Mouse (Mus musculus): ENCODE data around the gene Haus6. TPM values are rescaled to one million over a fixed set of nuclear protein-coding genes. Genes with fewer than 3 reads are reported as not detected.

Haus6 gene
- polyA plus RNA-seq, 1 experiment, result 4.4 TPM

GRCm38 (mm10) chr4:86580591-86580990 is 31.3 kb downstream of the Haus6 start:
- peaks cover 5% of the 10 kb centered on the region; the same call in 1 of the 2 replicates for H3K4me1 ChIP-seq (ENCODE audit: control insufficient read depth, insufficient read depth, low read length)
- 80% methylated on average over 3 of the region's 3 CpGs for WGBS
- TF ChIP-seq CTCF (IDR thresholded peaks at IDR 0.05; ENCODE audit: borderline replicate concordance, insufficient read depth, low read depth, low read length), result no peak
- no peak for TF ChIP-seq POLR2A (IDR thresholded peaks at IDR 0.05; ENCODE audit: borderline replicate concordance, insufficient read depth, low read length)
- no peaks in the 10 kb centered on the region for H3K27me3 ChIP-seq (ENCODE audit: control insufficient read depth, insufficient read depth, low read length)
- no peak overlapping the region for H3K4me3 ChIP-seq (replicated peaks; ENCODE audit: insufficient read depth, low read depth, low read length)
- DNase-seq, result no peak
- no peak overlapping the region for H3K27ac ChIP-seq (ENCODE audit: insufficient read depth, low read length)

- no peak for TF ChIP-seq CTCF (IDR thresholded peaks at IDR 0.05; ENCODE audit: borderline replicate concordance, insufficient read depth, low read depth, low read length)
- no peak for TF ChIP-seq POLR2A (IDR thresholded peaks at IDR 0.05; ENCODE audit: borderline replicate concordance, insufficient read depth, low read length)
- H3K27me3 ChIP-seq (ENCODE audit: control insufficient read depth, insufficient read depth, low read length), result no peaks in the 10 kb centered on the region
- H3K27ac ChIP-seq (ENCODE audit: insufficient read depth, low read length), result no peak overlapping the region
- H3K4me3 ChIP-seq (replicated peaks; ENCODE audit: insufficient read depth, low read depth, low read length), result no peak overlapping the region
- no peak for DNase-seq
- 38% methylated on average over 4 of the region's 4 CpGs for WGBS
- peaks cover 5% of the 10 kb centered on the region; the same call in 1 of the 2 replicates for H3K4me1 ChIP-seq (ENCODE audit: control insufficient read depth, insufficient read depth, low read length)
Measured at GRCm38 (mm10) chr4:86580056-86580455, 31.8 kb downstream of the Haus6 start.

- no peak for DNase-seq
- Histone ChIP-seq H3K27ac (ENCODE audit: insufficient read depth, low read length) (peak overlapping the region; percentile 75; the same call in 1 of the 2 replicates), H3K4me1 (ENCODE audit: control insufficient read depth, insufficient read depth, low read length) (peaks cover 5% of the 10 kb centered on the region; the same call in 1 of the 2 replicates), H3K27me3 (ENCODE audit: control insufficient read depth, insufficient read depth, low read length) (no peaks in the 10 kb centered on the region), H3K4me3 (replicated peaks; ENCODE audit: insufficient read depth, low read depth, low read length) (peak overlapping the region; percentile 82)
- TF ChIP-seq CTCF (IDR thresholded peaks at IDR 0.05; ENCODE audit: borderline replicate concordance, insufficient read depth, low read depth, low read length), result no peak
- TF ChIP-seq POLR2A (IDR thresholded peaks at IDR 0.05; ENCODE audit: borderline replicate concordance, insufficient read depth, low read length), result no peak
- WGBS, result 5% methylated on average over 11 of the region's 11 CpGs
Measured at GRCm38 (mm10) chr4:86576630-86577225, 35.1 kb downstream of the Haus6 start.

GRCm38 (mm10) chr4:86576120-86576541 is 35.7 kb downstream of the Haus6 start:
- H3K27ac ChIP-seq (ENCODE audit: insufficient read depth, low read length), result peak overlapping the region; percentile 75
- H3K27me3 ChIP-seq (ENCODE audit: control insufficient read depth, insufficient read depth, low read length), result no peaks in the 10 kb centered on the region
- peak overlapping the region; percentile 82 for H3K4me3 ChIP-seq (replicated peaks; ENCODE audit: insufficient read depth, low read depth, low read length)
- H3K4me1 ChIP-seq (ENCODE audit: control insufficient read depth, insufficient read depth, low read length), result peaks cover 5% of the 10 kb centered on the region; the same call in 1 of the 2 replicates
- DNase-seq, result peak in 1 of 2 experiments; percentile 55
- TF ChIP-seq CTCF (IDR thresholded peaks at IDR 0.05; ENCODE audit: borderline replicate concordance, insufficient read depth, low read depth, low read length) (no peak), POLR2A (IDR thresholded peaks at IDR 0.05; ENCODE audit: borderline replicate concordance, insufficient read depth, low read length) (no peak)
- WGBS, result under 1% methylated on average over 20 of the region's 20 CpGs

- Histone ChIP-seq H3K4me1 (ENCODE audit: control insufficient read depth, insufficient read depth, low read length) (peaks cover 5% of the 10 kb centered on the region; the same call in 1 of the 2 replicates), H3K4me3 (replicated peaks; ENCODE audit: insufficient read depth, low read depth, low read length) (peak within 1 kb of the TSS; percentile 82), H3K27ac (ENCODE audit: insufficient read depth, low read length) (peak within 1 kb of the TSS; percentile 75), H3K27me3 (ENCODE audit: control insufficient read depth, insufficient read depth, low read length) (no peaks in the 10 kb centered on the region)
- WGBS, result under 1% methylated on average over 53 of the region's 53 CpGs
- TF ChIP-seq POLR2A (IDR thresholded peaks at IDR 0.05; ENCODE audit: borderline replicate concordance, insufficient read depth, low read length) (peak; percentile 84), CTCF (IDR thresholded peaks at IDR 0.05; ENCODE audit: borderline replicate concordance, insufficient read depth, low read depth, low read length) (peak; percentile 79)
- DNase-seq, result peak; percentile 93 to 95
Measured at GRCm38 (mm10) chr4:86575283-86575983, 36.4 kb downstream of the Haus6 start, which contains the start of gene Rraga. TSS of gene Rraga (plus strand) at chr4:86575668.

- WGBS, result 8% methylated on average over 6 of the region's 6 CpGs
- Histone ChIP-seq H3K4me1 (ENCODE audit: control insufficient read depth, insufficient read depth, low read length) (peaks cover 5% of the 10 kb centered on the region; the same call in 1 of the 2 replicates), H3K27ac (ENCODE audit: insufficient read depth, low read length) (0 out of 2 replicates have a peak overlapping the region, but pooled peaks have one; percentile 2), H3K27me3 (ENCODE audit: control insufficient read depth, insufficient read depth, low read length) (no peaks in the 10 kb centered on the region), H3K4me3 (replicated peaks; ENCODE audit: insufficient read depth, low read depth, low read length) (peak overlapping the region; percentile 82)
- TF ChIP-seq CTCF (IDR thresholded peaks at IDR 0.05; ENCODE audit: borderline replicate concordance, insufficient read depth, low read depth, low read length), result no peak
- TF ChIP-seq POLR2A (IDR thresholded peaks at IDR 0.05; ENCODE audit: borderline replicate concordance, insufficient read depth, low read length), result no peak
- no peak for DNase-seq
Measured at GRCm38 (mm10) chr4:86574939-86575282, 36.9 kb downstream of the Haus6 start.

GRCm38 (mm10) chr4:86561061-86561460 is 50.8 kb downstream of the Haus6 start:
- H3K27ac ChIP-seq (ENCODE audit: insufficient read depth, low read length), result no peak overlapping the region
- no peaks in the 10 kb centered on the region for H3K27me3 ChIP-seq (ENCODE audit: control insufficient read depth, insufficient read depth, low read length)
- no peak overlapping the region for H3K4me3 ChIP-seq (replicated peaks; ENCODE audit: insufficient read depth, low read depth, low read length)
- WGBS, result 93% methylated on average over 3 of the region's 3 CpGs
- TF ChIP-seq CTCF (IDR thresholded peaks at IDR 0.05; ENCODE audit: borderline replicate concordance, insufficient read depth, low read depth, low read length) (no peak), POLR2A (IDR thresholded peaks at IDR 0.05; ENCODE audit: borderline replicate concordance, insufficient read depth, low read length) (no peak)
- H3K4me1 ChIP-seq (ENCODE audit: control insufficient read depth, insufficient read depth, low read length), result no peaks in the 10 kb centered on the region
- no peak for DNase-seq
